Mouse (Mus musculus) ovary, adult 2 months (tissue): Measurements from ENCODE around the gene Atg4d. TPM values are rescaled to one million over a fixed set of nuclear protein-coding genes. Genes with fewer than 3 reads are reported as not detected.

ENCODE experiments used
- polyA plus RNA-seq: library from polyadenylated mRNA; depleted of rRNA; stranded (reverse); fragments of >200 nt; gene quantifications from 2 replicates; pipeline ENCODE4 v1.2.3, GENCODE M21; 2012; rRNA removed

Gene Atg4d
- 41.5 and 48.3 TPM in 2 replicates for polyA plus RNA-seq

GRCm38 (mm10) chr9:21265000-21265561, at the start of gene Atg4d:
TSS of gene Atg4d (plus strand) at chr9:21265293.

GRCm38 (mm10) chr9:21238733-21239464, 26.2 kb upstream of the Atg4d start, which contains the start of gene Keap1:
TSS of gene Keap1 (minus strand) at chr9:21239361.

GRCm38 (mm10) chr9:21248326-21248725, 16.8 kb upstream of the Atg4d start, which contains the start of gene S1pr5:
TSS of gene S1pr5 (minus strand) at chr9:21248443.

GRCm38 (mm10) chr9:21287571-21288402, 22.7 kb downstream of the Atg4d start, which contains the start of gene Kri1:
TSS of gene Kri1 (minus strand) at chr9:21287969.

DNA sequence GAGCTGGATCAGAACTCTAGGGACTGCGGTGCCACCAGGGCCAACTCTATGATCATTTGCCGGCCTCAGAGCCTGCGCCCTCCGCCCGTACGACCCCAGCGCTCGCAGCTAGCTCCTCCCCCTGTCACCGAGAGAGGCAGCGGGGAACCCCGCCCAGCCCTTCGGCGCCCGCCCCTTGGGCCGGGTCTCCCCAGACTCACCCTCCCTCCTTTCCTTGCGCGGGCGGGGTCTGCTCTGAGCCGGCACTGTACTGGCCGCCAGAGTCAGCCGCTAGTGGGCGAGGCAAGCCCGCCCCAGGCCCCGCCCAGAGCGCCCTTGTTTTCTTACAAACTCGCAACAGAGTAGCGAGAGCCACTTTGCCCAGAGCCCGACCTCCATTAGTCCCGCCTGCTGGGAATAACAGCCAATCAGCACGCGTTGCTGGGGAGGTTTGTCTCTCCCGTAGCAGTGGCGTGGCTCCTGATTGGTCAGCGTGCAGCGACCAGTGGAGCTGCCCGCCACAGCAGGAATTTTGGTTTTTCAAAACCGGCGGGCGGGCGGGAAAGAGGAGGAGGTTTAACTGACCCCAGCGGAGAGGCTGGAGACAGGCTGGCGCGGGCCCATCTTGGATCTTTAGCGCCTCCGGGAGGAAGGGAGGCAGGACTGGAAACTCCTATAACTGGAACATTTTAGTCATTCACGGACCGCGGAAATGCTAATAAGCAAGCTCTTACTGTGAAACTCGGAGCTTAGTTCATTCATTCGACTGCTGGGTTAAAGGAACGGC, 26.1 kb downstream of the Atg4d start, which contains the start of gene Cdkn2d:
TSS of gene Cdkn2d (minus strand) at position 386 of the 766 bp plus-strand sequence.

GRCm38 (mm10) chr9:21312134-21312533, 47.0 kb downstream of the Atg4d start, which contains the start of gene Ap1m2:
TSS of gene Ap1m2 (minus strand) at chr9:21312337.

GRCm38 (mm10) chr9:21320619-21321512, 55.8 kb downstream of the Atg4d start, which contains the start of gene Slc44a2:
TSS of gene Slc44a2 (plus strand) at chr9:21320698.

Other genes with a start within 250 kb of the Atg4d start
- 17.7 and 18.5 TPM in 2 replicates for gene Icam1, start 249.3 kb upstream of the Atg4d start, polyA plus RNA-seq
- gene Icam4, start 235.9 kb upstream of the Atg4d start, polyA plus RNA-seq: 4.3 and 4.5 TPM in 2 replicates
- 1.1 and 1.6 TPM in 2 replicates for gene Icam5, start 233.2 kb upstream of the Atg4d start, polyA plus RNA-seq
- gene Zglp1, start 198.2 kb upstream of the Atg4d start, polyA plus RNA-seq: 0.63 and 1.4 TPM in 2 replicates
- gene Gm49373, start 192.2 kb upstream of the Atg4d start, polyA plus RNA-seq: 0.29 and 0.60 TPM in 2 replicates
- gene Fdx1l, start 191.7 kb upstream of the Atg4d start, polyA plus RNA-seq: 118 and 142 TPM in 2 replicates
- 35.3 and 58.9 TPM in 2 replicates for gene Gm38431, start 173.3 kb upstream of the Atg4d start, polyA plus RNA-seq
- 68.0 and 94.1 TPM in 2 replicates for gene Raver1, start 173.3 kb upstream of the Atg4d start, polyA plus RNA-seq
- gene Tyk2, start 134.1 kb upstream of the Atg4d start, polyA plus RNA-seq: 31.5 and 34.2 TPM in 2 replicates
- 51.8 and 56.6 TPM in 2 replicates for gene Cdc37, start 115.3 kb upstream of the Atg4d start, polyA plus RNA-seq
- gene Pde4a, start 99.6 kb upstream of the Atg4d start, polyA plus RNA-seq: 9.7 and 9.9 TPM in 2 replicates
- 164 and 181 TPM in 2 replicates for gene Keap1, start 25.9 kb upstream of the Atg4d start, polyA plus RNA-seq
- 0.33 and 0.72 TPM in 2 replicates for gene S1pr5, start 16.9 kb upstream of the Atg4d start, polyA plus RNA-seq
- gene Kri1, start 22.7 kb downstream of the Atg4d start, polyA plus RNA-seq: 21.9 and 22.0 TPM in 2 replicates
- 31.1 and 31.9 TPM in 2 replicates for gene Cdkn2d, start 26.1 kb downstream of the Atg4d start, polyA plus RNA-seq
- gene Ap1m2, start 47.0 kb downstream of the Atg4d start, polyA plus RNA-seq: 17.1 and 18.8 TPM in 2 replicates
- 71.0 and 88.8 TPM in 2 replicates for gene Slc44a2, start 55.4 kb downstream of the Atg4d start, polyA plus RNA-seq
- gene Ilf3, start 102.6 kb downstream of the Atg4d start, polyA plus RNA-seq: 97.9 and 135 TPM in 2 replicates
- gene Qtrt1, start 146.5 kb downstream of the Atg4d start, polyA plus RNA-seq: 70.2 and 79.6 TPM in 2 replicates
- 123 and 138 TPM in 2 replicates for gene Dnm2, start 159.6 kb downstream of the Atg4d start, polyA plus RNA-seq
- gene Tmed1, start 245.0 kb downstream of the Atg4d start, polyA plus RNA-seq: 86.0 and 101 TPM in 2 replicates